Mouse (Mus musculus) small intestine, adult 2 months (tissue): ENCODE measurements around the gene Ppa1. TPM values are rescaled to one million over a fixed set of nuclear protein-coding genes. Genes with fewer than 3 reads are reported as not detected.

Source experiments
- H3K27ac ChIP-seq: fragments of 200-500 bp; 2 replicates; pipeline ENCODE4 v1.5.1; 2012; ENCODE audit warnings: low read depth, low read length, control low read depth, inconsistent platforms; ENCODE audit not compliant: insufficient read depth
- H3K27me3 ChIP-seq: fragments of 200-500 bp; 2 replicates; pipeline ENCODE4 v1.6.1; 2012; ENCODE audit warnings: mild to moderate bottlenecking, moderate library complexity, low read length, inconsistent platforms; ENCODE audit not compliant: control insufficient read depth, insufficient read depth
- H3K36me3 ChIP-seq: fragments of 200-500 bp; 2 replicates; pipeline ENCODE4 v1.6.1; 2012; ENCODE audit warnings: mild to moderate bottlenecking, low read length, control low read depth, inconsistent platforms; ENCODE audit not compliant: control insufficient read depth, insufficient read depth
- H3K4me1 ChIP-seq: fragments of 200-500 bp; 2 replicates; pipeline ENCODE4 v1.6.1; 2012; ENCODE audit warnings: low read length, inconsistent platforms, mixed read lengths; ENCODE audit not compliant: control insufficient read depth, insufficient read depth, insufficient read length
- H3K4me3 ChIP-seq: fragments of 200-500 bp; 2 replicates; pipeline ENCODE4 v1.5.1; 2012; ENCODE audit warnings: low read depth, mild to moderate bottlenecking, control low read depth, inconsistent platforms, low read length, moderate library complexity
- CTCF ChIP-seq: fragments of 200-500 bp; IDR thresholded peaks from 2 replicates; pipeline ENCODE4 v1.5.1; 2012; ENCODE audit warnings: low read depth, mild to moderate bottlenecking, control low read depth, inconsistent platforms, low read length, moderate library complexity, mixed read lengths; ENCODE audit not compliant: insufficient replicate concordance, insufficient read length; ENCODE audit errors: extremely low read depth
- POLR2A ChIP-seq: fragments of 200-500 bp; IDR thresholded peaks from 2 replicates; pipeline ENCODE4 v1.6.1; 2012; ENCODE audit warnings: low read depth, mild to moderate bottlenecking, control low read depth, inconsistent platforms, low read length, moderate library complexity
- WGBS: fragments of 180-500 bp; shearing (Covaris S2); methylation state at CpG from one replicate; pipeline ENCODE4 v1.1.7; 2018; 5-methylcytosine and 5-hydroxymethylcytosine counted together
- polyA plus RNA-seq: library from polyadenylated mRNA; depleted of rRNA; stranded (reverse); fragments of >200 nt; gene quantifications from 2 replicates; pipeline ENCODE4 v1.2.3, GENCODE M21; 2012

The Ppa1 gene
- polyA plus RNA-seq, 1 experiment: 55.3 TPM

DNA sequence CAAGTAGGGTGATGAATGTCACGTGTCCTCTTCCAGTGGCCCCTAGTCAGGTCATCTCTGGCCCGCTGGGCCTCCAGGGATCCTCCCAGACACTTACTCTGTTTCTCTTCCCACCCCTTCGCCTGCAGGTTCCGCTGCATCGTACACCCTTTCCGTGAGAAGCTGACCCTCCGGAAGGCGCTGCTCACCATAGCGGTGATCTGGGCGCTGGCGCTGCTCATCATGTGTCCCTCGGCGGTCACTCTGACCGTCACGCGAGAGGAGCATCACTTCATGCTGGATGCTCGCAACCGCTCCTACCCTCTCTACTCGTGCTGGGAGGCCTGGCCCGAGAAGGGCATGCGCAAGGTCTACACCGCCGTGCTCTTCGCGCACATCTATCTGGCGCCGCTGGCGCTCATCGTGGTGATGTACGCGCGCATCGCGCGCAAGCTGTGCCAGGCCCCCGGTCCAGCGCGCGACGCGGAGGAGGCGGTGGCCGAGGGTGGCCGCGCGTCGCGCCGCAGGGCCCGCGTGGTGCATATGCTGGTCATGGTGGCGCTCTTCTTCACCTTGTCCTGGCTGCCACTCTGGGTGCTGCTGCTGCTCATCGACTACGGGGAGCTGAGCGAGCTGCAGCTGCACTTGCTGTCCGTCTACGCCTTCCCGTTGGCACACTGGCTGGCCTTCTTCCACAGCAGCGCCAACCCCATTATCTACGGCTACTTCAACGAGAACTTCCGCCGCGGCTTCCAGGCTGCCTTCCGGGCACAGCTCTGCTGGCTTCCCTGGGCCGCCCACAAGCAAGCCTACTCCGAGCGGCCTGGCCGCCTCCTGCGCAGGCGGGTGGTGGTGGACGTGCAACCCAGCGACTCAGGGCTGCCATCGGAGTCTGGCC lies 22.7 kb upstream of the Ppa1 start:
- 8% methylated on average over 74 of the region's 74 CpGs for WGBS
- no peaks in the 10 kb centered on the region for H3K36me3 ChIP-seq
- peaks cover 11% of the 10 kb centered on the region for H3K4me1 ChIP-seq
- H3K27me3 ChIP-seq: peaks cover 10% of the 10 kb centered on the region; the same call in 1 of the 2 replicates
- H3K4me3 ChIP-seq: peak overlapping the region; percentile 52
- no peak overlapping the region for H3K27ac ChIP-seq
- TF ChIP-seq CTCF (no peak), POLR2A (no peak)

DNA sequence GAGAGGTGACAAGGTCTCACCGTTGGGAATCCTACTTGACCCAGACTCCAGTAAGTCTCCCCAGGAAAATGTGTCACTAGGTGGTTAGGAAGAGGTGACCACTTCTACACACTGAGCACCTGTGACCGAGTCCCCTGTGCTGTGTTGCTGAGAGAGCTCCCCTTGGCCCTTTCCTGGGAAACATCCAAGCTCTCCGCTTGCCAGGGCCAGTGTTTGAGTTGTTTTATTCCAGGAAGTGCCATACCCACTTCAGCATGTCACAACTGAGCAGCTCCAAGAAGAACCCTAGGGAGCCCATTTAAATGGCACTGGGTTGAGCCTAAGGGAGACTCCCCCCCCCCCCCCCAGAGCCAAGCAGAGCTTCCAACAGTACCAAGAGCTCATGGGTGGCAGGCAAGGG lies 21.8 kb upstream of the Ppa1 start:
- 74% methylated on average over 3 of the region's 3 CpGs for WGBS

DNA sequence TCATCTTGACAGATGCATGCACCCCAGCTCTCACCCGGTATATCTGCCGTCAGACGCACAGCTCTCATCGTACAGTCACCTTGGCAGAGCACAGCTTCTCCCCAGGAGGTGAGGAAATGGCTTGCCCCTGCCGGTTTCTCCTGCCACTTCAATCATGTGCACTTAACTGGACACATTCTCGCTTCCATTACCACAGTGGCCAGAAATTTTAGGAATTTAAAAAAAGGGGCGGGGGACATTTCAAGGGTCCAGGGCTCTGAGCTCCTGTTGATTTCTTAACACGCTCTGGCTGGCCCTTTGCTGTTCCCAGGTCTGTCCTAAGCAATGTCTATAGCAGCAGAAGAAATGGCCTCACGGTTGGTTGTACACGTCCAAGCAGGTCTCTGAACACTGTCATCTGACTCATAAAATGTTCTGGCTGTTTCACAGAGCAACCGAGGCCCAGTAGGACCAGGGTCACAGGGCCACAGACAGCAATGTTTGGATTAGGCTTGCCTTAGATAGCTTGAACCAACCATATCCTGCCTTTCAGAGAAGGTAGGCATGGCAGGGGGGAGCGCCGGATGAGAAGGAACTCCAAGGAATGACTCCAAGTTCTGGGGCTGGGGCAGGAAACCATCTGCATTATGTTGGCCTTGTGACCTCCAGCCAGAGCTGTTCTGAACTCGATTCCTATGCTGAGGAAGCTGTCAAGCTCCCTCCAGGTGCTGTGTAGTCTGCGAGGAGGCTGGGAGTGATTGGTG lies 21.0 kb upstream of the Ppa1 start:
- no peaks in the 10 kb centered on the region for H3K36me3 ChIP-seq
- no peak overlapping the region for H3K4me3 ChIP-seq
- TF ChIP-seq POLR2A: no peak
- no peak for TF ChIP-seq CTCF
- peaks cover 12% of the 10 kb centered on the region for H3K4me1 ChIP-seq
- 83% methylated on average over 15 of the region's 15 CpGs for WGBS
- H3K27ac ChIP-seq: no peak overlapping the region
- peaks cover 10% of the 10 kb centered on the region; the same call in 1 of the 2 replicates for H3K27me3 ChIP-seq

More for the DNA sequence above, 21.8 kb upstream of the Ppa1 start:
- H3K4me1 ChIP-seq: peaks cover 11% of the 10 kb centered on the region
- H3K36me3 ChIP-seq: no peaks in the 10 kb centered on the region
- H3K4me3 ChIP-seq: no peak overlapping the region
- H3K27me3 ChIP-seq: peaks cover 10% of the 10 kb centered on the region; the same call in 1 of the 2 replicates
- H3K27ac ChIP-seq: no peak overlapping the region
- TF ChIP-seq CTCF: no peak
- TF ChIP-seq POLR2A: no peak

DNA sequence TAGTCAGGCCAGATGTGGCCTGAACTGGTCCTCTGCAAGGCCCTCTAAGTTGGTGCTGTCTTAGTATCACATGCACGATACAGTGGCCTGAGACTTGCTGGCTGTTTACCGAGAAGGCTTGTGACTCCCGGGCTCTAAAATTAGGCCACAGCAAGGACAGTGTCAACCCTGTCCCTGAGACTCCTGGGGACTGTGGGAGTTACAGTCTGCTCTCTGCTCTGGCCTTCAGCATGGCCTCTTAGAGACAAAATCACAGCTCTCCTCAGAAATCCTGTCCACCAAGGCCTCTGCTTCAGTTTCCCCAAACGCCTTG lies 20.5 kb upstream of the Ppa1 start:
- WGBS: 82% methylated on average over 4 of the region's 4 CpGs
- Histone ChIP-seq H3K4me1 (peaks cover 12% of the 10 kb centered on the region), H3K4me3 (no peak overlapping the region), H3K27ac (no peak overlapping the region), H3K36me3 (no peaks in the 10 kb centered on the region), H3K27me3 (peaks cover 10% of the 10 kb centered on the region; the same call in 1 of the 2 replicates)
- TF ChIP-seq CTCF: no peak
- no peak for TF ChIP-seq POLR2A

DNA sequence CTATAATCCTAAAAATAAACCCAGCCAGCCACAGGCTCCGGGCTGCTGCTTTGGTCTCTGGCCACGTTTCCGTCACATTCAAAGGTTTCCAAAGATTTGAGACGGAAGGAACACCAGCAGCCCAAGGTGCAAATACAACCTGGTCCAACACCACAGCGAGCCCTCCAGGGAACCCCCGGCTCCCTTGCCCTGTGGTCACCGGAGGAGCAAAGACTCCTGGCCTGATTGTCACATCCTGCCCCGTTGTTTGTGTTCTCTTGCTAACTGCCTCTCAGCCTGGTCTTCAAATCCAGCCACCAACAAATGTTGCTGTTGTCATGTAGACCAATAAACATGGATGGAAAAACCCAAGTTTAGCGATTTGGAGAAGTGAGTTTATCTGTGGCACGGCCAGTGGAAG lies 15.9 kb upstream of the Ppa1 start:
- WGBS: 75% methylated on average over 10 of the region's 10 CpGs
- H3K36me3 ChIP-seq: no peaks in the 10 kb centered on the region

DNA sequence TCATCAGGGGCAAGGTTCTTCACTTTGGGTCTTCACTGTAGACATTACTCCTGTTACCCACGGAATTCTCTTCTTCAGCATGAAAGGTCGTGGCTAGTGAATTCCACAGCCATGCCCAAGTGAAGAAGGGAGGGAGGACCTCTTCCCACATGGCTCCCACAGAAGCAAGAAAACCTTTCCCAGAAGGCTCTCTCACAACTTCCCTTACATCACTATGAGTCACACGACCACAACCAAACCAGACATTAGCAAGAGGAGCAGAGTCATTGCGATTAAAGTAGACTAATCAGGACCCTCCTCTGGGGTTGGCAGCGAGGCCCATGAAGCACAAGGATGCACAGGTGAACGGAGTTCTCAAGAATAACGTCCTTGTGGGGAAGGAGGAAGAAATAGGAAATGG lies 11.3 kb upstream of the Ppa1 start:
- 69% methylated on average over 7 of the region's 7 CpGs for WGBS
- Histone ChIP-seq H3K27me3 (no peaks in the 10 kb centered on the region), H3K4me1 (peaks cover under 1% of the 10 kb centered on the region; the same call in 1 of the 2 replicates), H3K36me3 (no peaks in the 10 kb centered on the region), H3K4me3 (no peak overlapping the region), H3K27ac (no peak overlapping the region)
- TF ChIP-seq POLR2A: no peak
- no peak for TF ChIP-seq CTCF

More for the DNA sequence above, 15.9 kb upstream of the Ppa1 start:
- no peak overlapping the region for H3K27ac ChIP-seq
- TF ChIP-seq CTCF (no peak), POLR2A (no peak)
- H3K27me3 ChIP-seq: no peaks in the 10 kb centered on the region
- H3K4me3 ChIP-seq: no peak overlapping the region
- peaks cover 2% of the 10 kb centered on the region; the same call in 1 of the 2 replicates for H3K4me1 ChIP-seq

DNA sequence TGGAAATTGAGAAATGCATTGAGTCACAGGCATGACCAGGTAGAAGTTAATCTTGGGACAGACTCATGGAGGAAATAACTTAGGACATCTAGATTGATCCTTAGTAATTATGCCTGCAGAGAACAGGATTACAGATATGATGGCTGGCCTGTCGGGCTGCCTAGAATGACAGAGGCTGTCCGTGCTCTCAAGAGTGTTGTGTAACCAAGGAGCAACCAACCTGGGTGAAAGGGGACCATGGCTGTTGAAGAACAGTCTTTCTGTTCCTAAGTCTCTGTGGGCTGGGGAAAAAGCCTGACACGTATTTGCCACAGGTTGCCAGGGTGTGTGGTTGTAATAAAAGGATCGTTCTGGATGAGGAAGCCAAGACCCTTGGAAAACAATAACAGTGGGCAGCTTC lies 8.0 kb upstream of the Ppa1 start:
- no peaks in the 10 kb centered on the region for H3K27me3 ChIP-seq
- 66% methylated on average over 4 of the region's 4 CpGs for WGBS
- TF ChIP-seq CTCF (no peak), POLR2A (no peak)

More for the DNA sequence above, 8.0 kb upstream of the Ppa1 start:
- H3K4me3 ChIP-seq: no peak overlapping the region
- no peaks in the 10 kb centered on the region for H3K36me3 ChIP-seq
- no peak overlapping the region for H3K27ac ChIP-seq
- H3K4me1 ChIP-seq: no peaks in the 10 kb centered on the region; the same call in 1 of the 2 replicates
